Mouse (Mus musculus) midbrain, postnatal 0 days (tissue): ENCODE measurements around the gene Iscu. TPM values are rescaled to one million over a fixed set of nuclear protein-coding genes. Genes with fewer than 3 reads are reported as not detected.

Experiments used
- ATAC-seq: fragments of 200-750 bp; cut with Nextera tagmentation; 2 replicates; pipeline ENCODE4 v1.8.0; 2017; ENCODE audit warnings: moderate number of reproducible peaks, mild to moderate bottlenecking, moderate TSS enrichment, moderate library complexity; ENCODE audit not compliant: low FRiP score
- DNase-seq: peaks from one replicate; pipeline ENCODE4 v3.0.0-alpha.2; 2015; ENCODE audit warnings: low spot score
- H3K27ac ChIP-seq: fragments of 300-500 bp; sonication (generic); 2 replicates; pipeline ENCODE4 v1.5.1; 2014; ENCODE audit warnings: low read depth, mild to moderate bottlenecking, low read length, mixed read lengths
- H3K27me3 ChIP-seq: fragments of 300-500 bp; sonication (generic); 2 replicates; pipeline ENCODE4 v1.6.1; 2014; ENCODE audit warnings: low read length, control low read depth, mixed read lengths; ENCODE audit not compliant: insufficient read depth
- H3K36me3 ChIP-seq: fragments of 300-500 bp; sonication (generic); 2 replicates; pipeline ENCODE4 v1.6.1; 2014; ENCODE audit warnings: low read length, control low read depth, mixed read lengths; ENCODE audit not compliant: insufficient read depth
- H3K4me1 ChIP-seq: fragments of 300-500 bp; sonication (generic); 2 replicates; pipeline ENCODE4 v1.6.1; 2014; ENCODE audit warnings: mild to moderate bottlenecking, control low read depth, antibody characterized with exemption, low read length, mixed read lengths; ENCODE audit not compliant: insufficient read depth
- H3K4me2 ChIP-seq: fragments of 300-500 bp; sonication (generic); 2 replicates; pipeline ENCODE4 v1.6.1; 2014; ENCODE audit warnings: low read depth, mild to moderate bottlenecking, low read length, mixed read lengths; ENCODE audit not compliant: poor library complexity, severe bottlenecking
- H3K4me3 ChIP-seq: fragments of 300-500 bp; sonication (generic); 2 replicates; pipeline ENCODE4 v1.5.1; 2014; ENCODE audit warnings: low read depth, mild to moderate bottlenecking, low read length, moderate library complexity
- H3K9ac ChIP-seq: fragments of 300-500 bp; sonication (generic); replicated peaks from 2 replicates; pipeline ENCODE4 v1.6.1; 2014; ENCODE audit warnings: mild to moderate bottlenecking, low read length, moderate library complexity, mixed read lengths; ENCODE audit not compliant: poor library complexity, severe bottlenecking
- H3K9me3 ChIP-seq: fragments of 300-500 bp; sonication (generic); 2 replicates; pipeline ENCODE4 v1.6.1; 2016; ENCODE audit warnings: low read length, control low read depth
- CTCF ChIP-seq: IDR thresholded peaks from 2 replicates; pipeline ENCODE4 v1.5.1; 2016; ENCODE audit warnings: antibody characterized with exemption, mild to moderate bottlenecking
- WGBS: fragments of 180-500 bp; shearing (Covaris S2); extraction: QIAGEN DNeasy Blood & Tissue Kit; methylation state at CpG from one replicate; pipeline ENCODE4 v1.1.7; 2014; 5-methylcytosine and 5-hydroxymethylcytosine counted together
- polyA plus RNA-seq: library from polyadenylated mRNA; unstranded; fragments of >200 nt; fragmentation: Nextera tagmentation; extraction: Ambion mirVana; gene quantifications from 2 replicates; pipeline ENCODE4 v1.2.1, GENCODE M21; 2015
- total RNA-seq: library from RNA; depleted of rRNA; stranded (reverse); fragments of >200 nt; gene quantifications from 2 replicates; pipeline ENCODE4 v1.2.3, GENCODE M21; 2014

Gene Iscu
- total and polyA plus RNA-seq, 2 experiments from 2014 or later = 65.8 to 96.9 TPM

- no peaks in the 10 kb centered on the region for H3K4me1 ChIP-seq
- no peaks in the 10 kb centered on the region for H3K9me3 ChIP-seq
- H3K36me3 ChIP-seq = no peaks in the 10 kb centered on the region
- no peak overlapping the region for H3K4me3 ChIP-seq
- 10% methylated on average over 12 of the region's 13 CpGs for WGBS
- H3K4me2 ChIP-seq = no peak overlapping the region
- DNase-seq = no peak
- H3K27me3 ChIP-seq = no peaks in the 10 kb centered on the region
- no peak overlapping the region for H3K9ac ChIP-seq
- no peak overlapping the region for H3K27ac ChIP-seq
- TF ChIP-seq CTCF = no peak
- ATAC-seq = no peak
Observed at GRCm38 (mm10) chr5:113796401-113797148, 24.0 kb downstream of the Iscu start.

GRCm38 (mm10) chr5:113797149-113797882 lies 24.8 kb downstream of the Iscu start:
- 14% methylated on average over 19 of the region's 19 CpGs for WGBS
- no peak for DNase-seq
- Histone ChIP-seq H3K27me3 (no peaks in the 10 kb centered on the region), H3K4me2 (no peak overlapping the region), H3K9me3 (no peaks in the 10 kb centered on the region), H3K4me1 (no peaks in the 10 kb centered on the region), H3K4me3 (no peak overlapping the region), H3K36me3 (no peaks in the 10 kb centered on the region), H3K27ac (no peak overlapping the region), H3K9ac (no peak overlapping the region)
- ATAC-seq = 0 out of 2 replicates have a peak, but pooled peaks have one; percentile 10
- no peak for TF ChIP-seq CTCF

- WGBS = 89% methylated on average over 9 of the region's 9 CpGs
- Histone ChIP-seq H3K27ac (no peak overlapping the region), H3K27me3 (no peaks in the 10 kb centered on the region), H3K4me3 (no peak overlapping the region), H3K9ac (no peak overlapping the region), H3K4me2 (no peak overlapping the region), H3K4me1 (no peaks in the 10 kb centered on the region), H3K9me3 (no peaks in the 10 kb centered on the region), H3K36me3 (no peaks in the 10 kb centered on the region)
- DNase-seq (no peak), ATAC-seq (no peak)
- no peak for TF ChIP-seq CTCF
Observed at GRCm38 (mm10) chr5:113798525-113798924, 26.0 kb downstream of the Iscu start.

- Histone ChIP-seq H3K4me1 (no peaks in the 10 kb centered on the region), H3K9ac (no peak overlapping the region), H3K27me3 (no peaks in the 10 kb centered on the region), H3K4me2 (no peak overlapping the region), H3K36me3 (no peaks in the 10 kb centered on the region), H3K4me3 (no peak overlapping the region), H3K9me3 (no peaks in the 10 kb centered on the region), H3K27ac (no peak overlapping the region)
- no peak for TF ChIP-seq CTCF
- WGBS = 58% methylated on average over 5 of the region's 5 CpGs
- no peak for ATAC-seq
- DNase-seq = no peak
Observed at GRCm38 (mm10) chr5:113799691-113800090, 27.1 kb downstream of the Iscu start.

GRCm38 (mm10) chr5:113800280-113800679 lies 27.7 kb downstream of the Iscu start, which contains the start of gene Tmem119:
Tmem119 (minus strand) TSS chr5:113800516.
- no peaks in the 10 kb centered on the region for H3K27me3 ChIP-seq
- no peaks in the 10 kb centered on the region for H3K36me3 ChIP-seq
- no peak for TF ChIP-seq CTCF
- WGBS = 2% methylated on average over 11 of the region's 11 CpGs
- ATAC-seq (no peak), DNase-seq (peak; percentile 13)
- no peak within 1 kb of the TSS for H3K9ac ChIP-seq
- H3K4me2 ChIP-seq = no peak within 1 kb of the TSS
- H3K27ac ChIP-seq = no peak within 1 kb of the TSS
- no peak within 1 kb of the TSS for H3K4me3 ChIP-seq
- H3K4me1 ChIP-seq = no peaks in the 10 kb centered on the region
- no peaks in the 10 kb centered on the region for H3K9me3 ChIP-seq

GRCm38 (mm10) chr5:113804395-113804966 lies 31.9 kb downstream of the Iscu start:
- WGBS = 60% methylated on average over 7 of the region's 7 CpGs
- DNase-seq (no peak), ATAC-seq (no peak)

More at GRCm38 (mm10) chr5:113804395-113804966, 31.9 kb downstream of the Iscu start:
- Histone ChIP-seq H3K27ac (no peak overlapping the region), H3K36me3 (no peaks in the 10 kb centered on the region), H3K27me3 (no peaks in the 10 kb centered on the region), H3K9me3 (no peaks in the 10 kb centered on the region), H3K4me2 (no peak overlapping the region), H3K9ac (no peak overlapping the region), H3K4me1 (no peaks in the 10 kb centered on the region), H3K4me3 (no peak overlapping the region)
- no peak for TF ChIP-seq CTCF
